Mouse (Mus musculus): ENCODE data around the gene Gsg1.

DNA sequence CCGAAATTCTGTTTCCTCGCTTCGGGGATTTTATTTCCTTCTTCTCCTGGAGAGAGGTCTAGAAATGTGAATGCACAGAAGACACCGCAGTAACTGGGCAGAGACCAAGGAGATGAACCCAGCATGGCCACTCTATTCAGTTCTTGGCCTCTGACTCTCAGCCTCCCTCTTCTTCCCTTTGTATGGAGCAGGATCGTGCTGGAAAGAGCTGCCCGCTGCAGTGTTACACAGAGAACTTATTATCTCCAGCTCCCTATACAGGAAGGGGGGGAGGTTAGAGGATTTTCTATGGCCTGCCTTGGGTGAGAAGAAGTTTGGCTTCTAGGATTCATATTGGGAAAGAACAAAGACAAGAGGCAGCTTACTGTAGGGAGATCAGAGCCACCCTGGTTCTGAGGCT lies 64.0 kb downstream of the Gsg1 start:
- no peak for TF ChIP-seq POLR2A (IDR thresholded peaks at IDR 0.05; ENCODE audit: low read depth, low read length)
- no peak for TF ChIP-seq CTCF (IDR thresholded peaks at IDR 0.05; ENCODE audit: extremely low read depth, insufficient read length, insufficient replicate concordance, low read depth, low read length)
